ENCODE assay signal across 8 mouse cellular contexts in genomic region chr11:3983291-3983862, GRCm38 (mm10). TPM values are rescaled to one million over a fixed set of nuclear protein-coding genes. Genes with fewer than 3 reads are reported as not detected.
A peak's percentile ranks its signal among the peaks of the same experiment; 100 is the strongest.
DNase-seq lines count a peak whose midpoint lies in the region; ATAC-seq and TF ChIP-seq lines count a peak whose summit lies in the region.

TSS of gene Gal3st1 (plus strand) at chr11:3983636.

- H3K27ac ChIP-seq in testis, adult 2 months (ENCODE audit: control insufficient read depth, insufficient read depth, low read depth, low read length): no peak within 1 kb of the TSS
- H3K27ac ChIP-seq in hindbrain, embryonic 11.5 days (ENCODE audit: low read depth, low read length): no peak within 1 kb of the TSS
- H3K27ac ChIP-seq in lung, embryonic 14.5 days (ENCODE audit: low read depth): peak within 1 kb of the TSS; percentile 6; the same call in 1 of the 2 replicates

- TF ChIP-seq CTCF in testis, adult 2 months (IDR thresholded peaks at IDR 0.05; ENCODE audit: control insufficient read depth, insufficient read depth, insufficient replicate concordance, low read depth, low read length): no peak
- TF ChIP-seq CTCF in lung, embryonic 14.5 days (IDR thresholded peaks at IDR 0.05; ENCODE audit: low read depth): no peak

- peak within 1 kb of the TSS; percentile 59 for H3K9ac ChIP-seq in hindbrain, embryonic 11.5 days (ENCODE audit: low read depth, low read length)
- peak within 1 kb of the TSS; percentile 36 for H3K9ac ChIP-seq in lung, embryonic 14.5 days

- peak within 1 kb of the TSS; percentile 67 for H3K4me2 ChIP-seq in hindbrain, embryonic 11.5 days (replicated peaks; ENCODE audit: low read depth, low read length)
- peak within 1 kb of the TSS; percentile 60 for H3K4me2 ChIP-seq in lung, embryonic 14.5 days

- H3K9me3 ChIP-seq in hindbrain, embryonic 11.5 days (ENCODE audit: control insufficient read depth, low read length): no peaks in the 10 kb centered on the region
- no peaks in the 10 kb centered on the region for H3K9me3 ChIP-seq in lung, embryonic 14.5 days (ENCODE audit: low read depth, low read length)

- no peak for TF ChIP-seq POLR2A in testis, adult 2 months (IDR thresholded peaks at IDR 0.05; ENCODE audit: control insufficient read depth, low read depth, low read length)

- ATAC-seq in hindbrain, embryonic 11.5 days (ENCODE audit: low FRiP score): peak; percentile 66
- ATAC-seq in lung, embryonic 14.5 days (ENCODE audit: insufficient read depth): peak; percentile 72

- H3K27me3 ChIP-seq in testis, adult 2 months (ENCODE audit: control insufficient read depth, insufficient read depth, low read length): no peaks in the 10 kb centered on the region
- H3K27me3 ChIP-seq in hindbrain, embryonic 11.5 days (ENCODE audit: control insufficient read depth, insufficient read depth, low read length): 0 out of 2 replicates have a peak, but pooled peaks cover 2% of the 10 kb centered on the region
- peaks cover 22% of the 10 kb centered on the region for H3K27me3 ChIP-seq in lung, embryonic 14.5 days (ENCODE audit: insufficient read depth, low read length)

- no peak for DNase-seq in testis, postnatal 14 days (ENCODE audit: low spot score)
- DNase-seq in hindbrain, embryonic 11.5 days (ENCODE audit: low spot score): peak; percentile 43
- peak; percentile 79 for DNase-seq in layer of hippocampus, adult 9-11 months
- DNase-seq in lung, embryonic 14.5 days: peak; percentile 50
- peak; percentile 43 for DNase-seq in right cerebral cortex, postnatal 25 days
- DNase-seq in T-cell, adult 2 months (ENCODE audit: low spot score): no peak
- DNase-seq in heart, adult 9 months (ENCODE audit: low spot score in 2 of 2): no peak

- under 1% methylated on average over 26 of the region's 37 CpGs for WGBS in hindbrain, embryonic 11.5 days
- under 1% methylated on average over 36 of the region's 37 CpGs for WGBS in lung, embryonic 14.5 days

- H3K4me1 ChIP-seq in testis, adult 2 months (ENCODE audit: control insufficient read depth, insufficient read depth, low read length): peaks cover 6% of the 10 kb centered on the region
- H3K4me1 ChIP-seq in hindbrain, embryonic 11.5 days (replicated peaks; ENCODE audit: control insufficient read depth, insufficient read depth, low read length): 0 out of 2 replicates have a peak, but pooled peaks cover 2% of the 10 kb centered on the region
- no peaks in the 10 kb centered on the region for H3K4me1 ChIP-seq in lung, embryonic 14.5 days (ENCODE audit: insufficient read depth)

- no peaks in the 10 kb centered on the region for H3K36me3 ChIP-seq in testis, adult 2 months (ENCODE audit: control insufficient read depth, insufficient read depth, low read length)
- H3K36me3 ChIP-seq in hindbrain, embryonic 11.5 days (ENCODE audit: control insufficient read depth, insufficient read depth, low read length): no peaks in the 10 kb centered on the region
- H3K36me3 ChIP-seq in lung, embryonic 14.5 days (ENCODE audit: insufficient read depth): peaks cover 26% of the 10 kb centered on the region

- peak within 1 kb of the TSS; percentile 37; the same call in 1 of the 2 replicates for H3K4me3 ChIP-seq in testis, adult 2 months (ENCODE audit: control insufficient read depth, low read depth, low read length)
- peak within 1 kb of the TSS; percentile 32 for H3K4me3 ChIP-seq in hindbrain, embryonic 11.5 days (ENCODE audit: low read depth, low read length)
- peak within 1 kb of the TSS; percentile 40 for H3K4me3 ChIP-seq in lung, embryonic 14.5 days (ENCODE audit: low read depth, low read length)

RNA-seq across cellular contexts. Expression of gene Gal3st1, which starts in this region (rescaled TPM):
- polyA plus RNA-seq in testis, adult 2 months (2012; rRNA removed): 6.6 and 9.8 TPM in 2 replicates
- polyA plus RNA-seq in hindbrain, embryonic 11.5 days (2014; fragmentation: Nextera tagmentation; extraction: Ambion mirVana): 1.4 and 1.5 TPM in 2 replicates
- 4.6 and 5.3 TPM in 2 replicates for polyA plus RNA-seq in lung, embryonic 14.5 days (2014; fragmentation: Nextera tagmentation; extraction: Ambion mirVana)

Comparison
In these comparisons a context has a peak if more than half of its experiments do, and no peak if none do; other contexts are left out.
1. DNase-seq: peak in hindbrain, embryonic 11.5 days (single experiment), layer of hippocampus, adult 9-11 months (single experiment), lung, embryonic 14.5 days (single experiment) and right cerebral cortex, postnatal 25 days (single experiment); none in testis, postnatal 14 days (single experiment), T-cell, adult 2 months (single experiment) and heart, adult 9 months (0 of 2).
2. Peak in every context shown above with its lines, with median percentiles within 50 percentile points of each other: H3K4me3 ChIP-seq.